Comparison of ENCODE assay signal across 13 mouse cellular contexts in genomic region chr11:112826193-112827043, GRCm38 (mm10). TPM values are rescaled to one million over a fixed set of nuclear protein-coding genes. Genes with fewer than 3 reads are reported as not detected.
DNase-seq lines count a peak whose midpoint lies in the region; ATAC-seq and TF ChIP-seq lines count a peak whose summit lies in the region.
"Had no signal": no experiment of that assay in that cellular context is flagged by ENCODE, and none has a peak within 500 bp of the region (broad histone marks: within the 10 kb centered on the region; RNA-seq: fewer than 3 reads in every experiment).

No protein-coding gene starts in this region.

- intact Hi-C loops in heart, postnatal 25 days (cut with DNase I): no loop called here

- no peak for TF ChIP-seq CTCF in lung, postnatal 0 days (IDR thresholded peaks at IDR 0.05)

- no peaks in the 10 kb centered on the region for H3K36me3 ChIP-seq in embryonic facial prominence, embryonic 11.5 days (replicated peaks; ENCODE audit: control insufficient read depth, insufficient read depth, low read depth, low read length)
- no peaks in the 10 kb centered on the region for H3K36me3 ChIP-seq in hindbrain, embryonic 12.5 days
- no peaks in the 10 kb centered on the region for H3K36me3 ChIP-seq in midbrain, embryonic 13.5 days
- no peaks in the 10 kb centered on the region for H3K36me3 ChIP-seq in lung, postnatal 0 days (ENCODE audit: insufficient read depth, low read length)
- H3K36me3 ChIP-seq: heart, embryonic 13.5 days; kidney, embryonic 15.5 days had no signal

- no peak for TF ChIP-seq EP300 in lung, postnatal 0 days (IDR thresholded peaks at IDR 0.05)

- H3K9me3 ChIP-seq in embryonic facial prominence, embryonic 11.5 days (replicated peaks; ENCODE audit: control insufficient read depth, low read length): no peaks in the 10 kb centered on the region
- H3K9me3 ChIP-seq in hindbrain, embryonic 12.5 days (replicated peaks): no peaks in the 10 kb centered on the region
- no peaks in the 10 kb centered on the region for H3K9me3 ChIP-seq in midbrain, embryonic 13.5 days
- no peaks in the 10 kb centered on the region for H3K9me3 ChIP-seq in lung, postnatal 0 days (ENCODE audit: low read length)
- H3K9me3 ChIP-seq: heart, embryonic 13.5 days; kidney, embryonic 15.5 days had no signal

- no peak overlapping the region for H3K9ac ChIP-seq in embryonic facial prominence, embryonic 11.5 days (replicated peaks; ENCODE audit: low read length)
- H3K9ac ChIP-seq in hindbrain, embryonic 12.5 days: no peak overlapping the region
- no peak overlapping the region for H3K9ac ChIP-seq in midbrain, embryonic 13.5 days (replicated peaks)
- no peak overlapping the region for H3K9ac ChIP-seq in lung, postnatal 0 days (replicated peaks; ENCODE audit: low read depth)
- H3K9ac ChIP-seq: heart, embryonic 13.5 days; kidney, embryonic 15.5 days had no signal

- H3K27me3 ChIP-seq in embryonic facial prominence, embryonic 11.5 days (ENCODE audit: control insufficient read depth, insufficient read depth, low read length): no peaks in the 10 kb centered on the region
- no peaks in the 10 kb centered on the region for H3K27me3 ChIP-seq in hindbrain, embryonic 12.5 days
- peaks cover 2% of the 10 kb centered on the region; the same call in 1 of the 2 replicates for H3K27me3 ChIP-seq in midbrain, embryonic 13.5 days
- no peaks in the 10 kb centered on the region for H3K27me3 ChIP-seq in lung, postnatal 0 days (replicated peaks; ENCODE audit: insufficient read depth, low read length)
- H3K27me3 ChIP-seq: kidney, embryonic 15.5 days had no signal

- 55% methylated on average over 6 of the region's 6 CpGs for WGBS in embryonic facial prominence, embryonic 11.5 days
- WGBS in hindbrain, embryonic 12.5 days: 42% methylated on average over 6 of the region's 6 CpGs
- WGBS in midbrain, embryonic 13.5 days: 44% methylated on average over 6 of the region's 6 CpGs
- WGBS in lung, postnatal 0 days: 79% methylated on average over 6 of the region's 6 CpGs

- H3K4me3 ChIP-seq in embryonic facial prominence, embryonic 11.5 days (ENCODE audit: low read depth, low read length): no peak overlapping the region
- H3K4me3 ChIP-seq in hindbrain, embryonic 12.5 days: no peak overlapping the region
- no peak overlapping the region for H3K4me3 ChIP-seq in midbrain, embryonic 13.5 days (replicated peaks)
- no peak overlapping the region for H3K4me3 ChIP-seq in lung, postnatal 0 days (ENCODE audit: low read depth, low read length)
- H3K4me3 ChIP-seq: heart, embryonic 13.5 days; kidney, embryonic 15.5 days; left cerebral cortex, adult 2 months had no signal

- peak; percentile 79 for ATAC-seq in embryonic facial prominence, embryonic 11.5 days (replicated peaks; ENCODE audit: insufficient number of reproducible peaks, low FRiP score, low TSS enrichment, low read depth)
- ATAC-seq in hindbrain, embryonic 12.5 days (ENCODE audit: low FRiP score): peak; percentile 95
- ATAC-seq in midbrain, embryonic 13.5 days: peak; percentile 93
- no peak for ATAC-seq in lung, postnatal 0 days

- no peak overlapping the region for H3K4me2 ChIP-seq in embryonic facial prominence, embryonic 11.5 days (ENCODE audit: low read depth, low read length)
- H3K4me2 ChIP-seq in hindbrain, embryonic 12.5 days (replicated peaks): no peak overlapping the region
- no peak overlapping the region for H3K4me2 ChIP-seq in midbrain, embryonic 13.5 days (replicated peaks)
- H3K4me2 ChIP-seq in lung, postnatal 0 days (replicated peaks; ENCODE audit: low read depth, low read length): no peak overlapping the region
- H3K4me2 ChIP-seq: heart, embryonic 13.5 days; kidney, embryonic 15.5 days had no signal

- no peaks in the 10 kb centered on the region for H3K4me1 ChIP-seq in embryonic facial prominence, embryonic 11.5 days (ENCODE audit: control insufficient read depth, insufficient read depth, low read length)
- H3K4me1 ChIP-seq in hindbrain, embryonic 12.5 days: peaks cover 21% of the 10 kb centered on the region
- H3K4me1 ChIP-seq in midbrain, embryonic 13.5 days (replicated peaks): peaks cover 21% of the 10 kb centered on the region
- H3K4me1 ChIP-seq in lung, postnatal 0 days (ENCODE audit: insufficient read depth, low read depth, low read length): no peaks in the 10 kb centered on the region
- H3K4me1 ChIP-seq: heart, embryonic 13.5 days had no signal

- DNase-seq in R1 (ENCODE audit: low read depth, low spot score): peak; percentile 58
- no peak for DNase-seq in embryonic facial prominence, embryonic 11.5 days (ENCODE audit: low spot score)
- no peak for DNase-seq in gastrocnemius, adult 18-20 months (ENCODE audit: low spot score)
- DNase-seq in heart, postnatal 25 days (ENCODE audit: low spot score): no peak
- DNase-seq in lung, postnatal 0 days (ENCODE audit: low spot score): no peak
- no peak for DNase-seq in kidney, postnatal 10 days
- DNase-seq: gastrocnemius, postnatal 36 days had no signal

- no peak overlapping the region for H3K27ac ChIP-seq in embryonic facial prominence, embryonic 11.5 days (replicated peaks; ENCODE audit: low read depth, low read length)
- H3K27ac ChIP-seq in hindbrain, embryonic 12.5 days: peak overlapping the region; percentile 87
- H3K27ac ChIP-seq in midbrain, embryonic 13.5 days: peak overlapping the region; percentile 74
- H3K27ac ChIP-seq in lung, postnatal 0 days (ENCODE audit: low read length): no peak overlapping the region
- H3K27ac ChIP-seq: heart, embryonic 13.5 days; kidney, embryonic 15.5 days; left cerebral cortex, adult 2 months had no signal

RNA-seq across cellular contexts. Expression of gene Sox9, which starts 44.4 kb away (rescaled TPM):
- 91.9 and 93.0 TPM in 2 replicates for polyA plus RNA-seq in embryonic facial prominence, embryonic 11.5 days (2014; fragmentation: Nextera tagmentation; extraction: Ambion mirVana)
- polyA plus RNA-seq in hindbrain, embryonic 12.5 days (2016; fragmentation: Nextera tagmentation; extraction: Ambion mirVana): 196 and 197 TPM in 2 replicates
- polyA plus RNA-seq in midbrain, embryonic 13.5 days (2015; fragmentation: Nextera tagmentation; extraction: Ambion mirVana): 71.5 and 83.9 TPM in 2 replicates
- total RNA-seq in gastrocnemius, adult 18-20 months (2021): 1 to 10 TPM; 1.6 to 2.7 TPM
- total RNA-seq in heart, postnatal 25 days (2021): 1 to 10 TPM; 2.2 to 2.6 TPM
- 8.5 and 9.0 TPM in 2 replicates for polyA plus RNA-seq in lung, postnatal 0 days (2015; fragmentation: Nextera tagmentation; extraction: Ambion mirVana)
- total RNA-seq: common myeloid progenitor, adult 5-6 weeks had no signal

Comparison
In these comparisons a context has a peak if more than half of its experiments do, and no peak if none do; other contexts are left out.
1. H3K27ac ChIP-seq: peak in hindbrain, embryonic 12.5 days (single experiment) and midbrain, embryonic 13.5 days (single experiment); none in embryonic facial prominence, embryonic 11.5 days (single experiment) and lung, postnatal 0 days (single experiment).